Mouse (Mus musculus) kidney, postnatal 0 days (tissue): ENCODE measurements at regions not wholly inside any gene's neighbourhood (a gene's known extent, or its start where the extent isn't known, plus 50 kb on each side); places are given as distances from the start of the nearest gene placed in this dataset.

ENCODE experiments used
- ATAC-seq: fragments of 200-750 bp; cut with Nextera tagmentation; replicated peaks from 2 replicates; pipeline ENCODE4 v1.8.0; 2017; ENCODE audit warnings: low read depth, moderate number of reproducible peaks, moderate TSS enrichment, moderate library complexity; ENCODE audit not compliant: low FRiP score
- DNase-seq: peaks from one replicate; pipeline ENCODE4 v3.0.0-alpha.2; 2016; ENCODE audit warnings: low spot score
- H3K27ac ChIP-seq: fragments of 300-500 bp; sonication (generic); 2 replicates; pipeline ENCODE4 v1.5.1; 2014; ENCODE audit warnings: mild to moderate bottlenecking
- H3K27me3 ChIP-seq: fragments of 300-500 bp; sonication (generic); 2 replicates; pipeline ENCODE4 v1.6.1; 2014; ENCODE audit warnings: low read length, mixed read lengths; ENCODE audit not compliant: insufficient read depth
- H3K36me3 ChIP-seq: fragments of 300-500 bp; sonication (generic); 2 replicates; pipeline ENCODE4 v1.6.1; 2014; ENCODE audit warnings: low read length, mixed read lengths; ENCODE audit not compliant: insufficient read depth
- H3K4me1 ChIP-seq: fragments of 300-500 bp; sonication (generic); replicated peaks from 2 replicates; pipeline ENCODE4 v1.6.1; 2014; ENCODE audit warnings: antibody characterized with exemption, low read length, mixed read lengths; ENCODE audit not compliant: insufficient read depth
- H3K4me2 ChIP-seq: fragments of 300-500 bp; sonication (generic); 2 replicates; pipeline ENCODE4 v1.6.1; 2014; ENCODE audit warnings: mild to moderate bottlenecking, low read length, moderate library complexity, mixed read lengths
- H3K4me3 ChIP-seq: fragments of 300-500 bp; sonication (generic); replicated peaks from 2 replicates; pipeline ENCODE4 v1.5.1; 2014; ENCODE audit warnings: low read depth, low read length
- H3K9ac ChIP-seq: fragments of 300-500 bp; sonication (generic); 2 replicates; pipeline ENCODE4 v1.6.1; 2014; ENCODE audit warnings: low read depth, low read length
- H3K9me3 ChIP-seq: fragments of 300-500 bp; sonication (generic); replicated peaks from 2 replicates; pipeline ENCODE4 v1.6.1; 2016; ENCODE audit warnings: low read length, inconsistent platforms, mixed read lengths
- CTCF ChIP-seq: IDR thresholded peaks from 2 replicates; pipeline ENCODE4 v1.5.1; 2016; ENCODE audit warnings: antibody characterized with exemption, low read depth, mild to moderate bottlenecking, moderate library complexity
- WGBS: fragments of 180-500 bp; shearing (Covaris S2); extraction: QIAGEN DNeasy Blood & Tissue Kit; methylation state at CpG from one replicate; pipeline ENCODE4 v1.1.7; 2014; 5-methylcytosine and 5-hydroxymethylcytosine counted together

DNA sequence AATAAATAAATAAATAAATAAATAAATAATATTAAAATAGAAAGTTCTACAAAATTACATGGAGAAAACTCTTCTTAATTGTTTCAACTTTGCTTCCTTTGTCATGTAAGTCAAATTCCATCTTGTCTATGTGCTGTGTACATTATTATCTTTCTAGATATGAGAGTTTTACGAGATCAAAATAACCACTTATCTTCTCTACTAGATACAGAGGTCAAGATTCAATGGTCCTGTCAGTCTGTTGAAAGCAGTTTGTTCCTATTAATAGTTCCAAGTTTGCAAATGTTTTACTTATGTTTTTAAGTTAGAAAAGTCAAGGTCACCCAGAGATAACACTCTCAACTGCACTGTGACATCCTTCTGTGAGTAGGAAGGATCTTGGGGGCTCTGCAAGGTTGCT lies 650.1 kb upstream of the Cited2 start:
- Histone ChIP-seq H3K27ac (no peak overlapping the region), H3K9ac (no peak overlapping the region), H3K4me1 (no peaks in the 10 kb centered on the region), H3K27me3 (no peaks in the 10 kb centered on the region), H3K4me3 (no peak overlapping the region), H3K36me3 (no peaks in the 10 kb centered on the region), H3K4me2 (no peak overlapping the region), H3K9me3 (no peaks in the 10 kb centered on the region)
- ATAC-seq (no peak), DNase-seq (no peak)
- TF ChIP-seq CTCF: no peak
- WGBS: 88% methylated on average over 1 of the region's 1 CpGs

- no peaks in the 10 kb centered on the region for H3K9me3 ChIP-seq
- no peaks in the 10 kb centered on the region for H3K4me1 ChIP-seq
- WGBS: 78% methylated on average over 1 of the region's 1 CpGs
- no peak overlapping the region for H3K4me2 ChIP-seq
- TF ChIP-seq CTCF: no peak
- no peak overlapping the region for H3K4me3 ChIP-seq
- H3K36me3 ChIP-seq: no peaks in the 10 kb centered on the region
- H3K27me3 ChIP-seq: no peaks in the 10 kb centered on the region
- no peak overlapping the region for H3K27ac ChIP-seq
- no peak overlapping the region for H3K9ac ChIP-seq
- DNase-seq: no peak
- no peak for ATAC-seq
Observed at GRCm38 (mm10) chr10:17074013-17074401, 649.0 kb upstream of the Cited2 start.

GRCm38 (mm10) chr10:17074402-17075027 lies 648.5 kb upstream of the Cited2 start:
- no peak overlapping the region for H3K4me2 ChIP-seq
- ATAC-seq: no peak
- no peaks in the 10 kb centered on the region for H3K9me3 ChIP-seq
- H3K4me1 ChIP-seq: no peaks in the 10 kb centered on the region
- WGBS: 67% methylated on average over 6 of the region's 6 CpGs
- DNase-seq: no peak
- no peak overlapping the region for H3K4me3 ChIP-seq
- H3K27ac ChIP-seq: no peak overlapping the region
- H3K27me3 ChIP-seq: no peaks in the 10 kb centered on the region
- H3K36me3 ChIP-seq: no peaks in the 10 kb centered on the region
- no peak for TF ChIP-seq CTCF
- no peak overlapping the region for H3K9ac ChIP-seq

DNA sequence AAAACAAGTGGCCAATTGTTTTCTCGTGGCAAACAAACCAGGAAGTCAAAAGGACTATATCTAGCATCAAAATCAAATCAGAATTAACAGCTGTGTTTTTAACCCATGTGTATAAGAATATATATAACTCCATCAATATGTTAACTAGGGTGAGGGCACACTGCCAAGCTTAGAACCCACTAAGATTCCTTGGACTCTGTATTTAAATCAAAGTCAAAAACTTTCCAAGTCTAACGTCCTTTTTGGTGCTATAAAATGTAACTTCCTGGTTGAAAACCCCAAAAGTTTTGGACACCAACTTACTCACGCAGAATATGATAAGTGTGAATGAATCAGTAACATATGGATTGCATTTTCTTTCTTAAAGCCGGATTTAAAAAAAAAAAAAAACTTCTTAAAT lies 647.9 kb upstream of the Cited2 start:
- H3K4me2 ChIP-seq: no peak overlapping the region
- TF ChIP-seq CTCF: no peak
- H3K4me3 ChIP-seq: no peak overlapping the region
- DNase-seq: peak; percentile 14
- no peaks in the 10 kb centered on the region for H3K36me3 ChIP-seq
- no peak overlapping the region for H3K9ac ChIP-seq
- no peak for ATAC-seq
- no peak overlapping the region for H3K27ac ChIP-seq
- no peaks in the 10 kb centered on the region for H3K4me1 ChIP-seq
- H3K9me3 ChIP-seq: no peaks in the 10 kb centered on the region
- no peaks in the 10 kb centered on the region for H3K27me3 ChIP-seq
- WGBS: 44% methylated on average over 4 of the region's 4 CpGs

- H3K36me3 ChIP-seq: no peaks in the 10 kb centered on the region
- no peak overlapping the region for H3K9ac ChIP-seq
- peak; percentile 65 for DNase-seq
- H3K4me1 ChIP-seq: no peaks in the 10 kb centered on the region
- H3K27ac ChIP-seq: no peak overlapping the region
- H3K4me2 ChIP-seq: no peak overlapping the region
- H3K4me3 ChIP-seq: no peak overlapping the region
- no peak for ATAC-seq
- TF ChIP-seq CTCF: no peak
- 14% methylated on average over 2 of the region's 2 CpGs for WGBS
- no peaks in the 10 kb centered on the region for H3K9me3 ChIP-seq
- H3K27me3 ChIP-seq: no peaks in the 10 kb centered on the region
Observed at GRCm38 (mm10) chr10:17075576-17075975, 647.4 kb upstream of the Cited2 start.

DNA sequence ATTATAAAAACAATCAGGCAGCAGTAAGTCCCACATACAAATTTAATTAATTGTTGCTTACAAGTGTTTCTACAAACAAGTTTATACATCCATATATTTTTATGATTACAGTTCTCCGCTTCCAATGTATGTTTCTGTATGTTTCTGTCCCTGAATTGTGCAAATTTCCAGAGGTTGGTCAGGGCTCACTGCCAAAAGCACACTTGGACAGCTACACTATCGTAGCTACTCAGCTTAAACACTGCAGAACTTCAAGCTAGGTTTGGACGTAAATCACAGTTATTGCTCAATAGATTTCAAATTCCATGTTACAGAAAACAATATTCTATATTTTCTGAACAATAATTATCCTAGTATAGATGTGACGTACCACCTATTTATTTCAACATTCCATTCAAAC lies 646.8 kb upstream of the Cited2 start:
- H3K27me3 ChIP-seq: no peaks in the 10 kb centered on the region
- no peaks in the 10 kb centered on the region for H3K36me3 ChIP-seq
- DNase-seq (no peak), ATAC-seq (no peak)
- H3K9ac ChIP-seq: no peak overlapping the region
- no peak overlapping the region for H3K27ac ChIP-seq
- H3K4me2 ChIP-seq: no peak overlapping the region
- H3K4me1 ChIP-seq: no peaks in the 10 kb centered on the region
- WGBS: 52% methylated on average over 4 of the region's 4 CpGs
- no peak overlapping the region for H3K4me3 ChIP-seq
- TF ChIP-seq CTCF: no peak
- H3K9me3 ChIP-seq: no peaks in the 10 kb centered on the region

DNA sequence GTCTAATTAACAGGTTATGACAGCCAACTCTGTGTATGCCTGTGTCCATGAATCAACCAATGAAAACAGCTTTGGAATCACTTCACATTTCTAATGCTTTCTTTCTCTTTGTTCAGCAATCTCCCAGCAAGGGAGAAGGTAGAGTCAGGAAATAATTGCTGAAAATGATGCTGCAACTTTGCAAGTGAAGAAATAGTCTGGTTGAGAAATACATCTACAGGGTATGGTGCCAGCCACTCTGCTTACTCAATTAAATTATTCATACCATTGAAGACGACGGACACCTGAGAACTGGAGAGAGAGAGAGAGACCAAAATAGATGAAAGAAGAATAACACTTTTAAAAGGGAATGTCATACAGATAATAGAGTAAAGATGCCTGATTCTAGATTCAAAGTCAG lies 645.4 kb upstream of the Cited2 start:
- no peak overlapping the region for H3K4me2 ChIP-seq
- no peak overlapping the region for H3K9ac ChIP-seq
- WGBS: 91% methylated on average over 2 of the region's 2 CpGs
- no peaks in the 10 kb centered on the region for H3K9me3 ChIP-seq
- no peak for TF ChIP-seq CTCF
- H3K36me3 ChIP-seq: no peaks in the 10 kb centered on the region
- no peak overlapping the region for H3K4me3 ChIP-seq
- ATAC-seq (no peak), DNase-seq (no peak)
- H3K27ac ChIP-seq: no peak overlapping the region
- H3K4me1 ChIP-seq: no peaks in the 10 kb centered on the region
- no peaks in the 10 kb centered on the region for H3K27me3 ChIP-seq
